Mouse (Mus musculus): Measurements from ENCODE around the gene Gm49366. TPM values are rescaled to one million over a fixed set of nuclear protein-coding genes. Genes with fewer than 3 reads are reported as not detected.

Gm49366 gene
- not detected for polyA plus RNA-seq (2015; fragmentation: Illumina TruSeq; extraction: RNeasy Lipid Tissue Mini Kit (QIAGEN cat#74804); ENCODE audit: low read depth, low replicate concordance)

DNA sequence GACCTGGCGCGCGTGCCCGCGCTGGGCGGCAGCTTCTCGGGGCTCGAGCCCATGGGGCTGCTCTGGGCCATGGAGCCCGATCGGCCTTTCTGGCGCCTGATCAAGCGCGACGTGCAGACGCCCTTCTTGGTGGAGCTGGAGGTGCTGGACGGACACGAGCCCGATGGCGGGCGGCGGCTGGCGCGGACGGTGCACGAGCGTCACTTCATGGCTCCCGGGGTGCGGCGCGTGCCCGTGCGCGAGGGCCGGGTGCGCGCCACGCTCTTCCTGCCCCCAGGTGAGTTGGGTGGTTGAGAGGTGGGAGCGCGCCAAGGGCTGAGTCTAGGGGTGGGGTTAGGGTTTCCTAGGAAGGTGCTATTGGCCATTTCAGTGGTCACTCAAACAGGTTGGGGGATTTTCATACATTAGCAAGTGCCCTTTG is at the start of gene Gm49366:
Gene Gm49366, plus strand, starts transcription at position 245 of the 421 bp plus-strand sequence.

DNA sequence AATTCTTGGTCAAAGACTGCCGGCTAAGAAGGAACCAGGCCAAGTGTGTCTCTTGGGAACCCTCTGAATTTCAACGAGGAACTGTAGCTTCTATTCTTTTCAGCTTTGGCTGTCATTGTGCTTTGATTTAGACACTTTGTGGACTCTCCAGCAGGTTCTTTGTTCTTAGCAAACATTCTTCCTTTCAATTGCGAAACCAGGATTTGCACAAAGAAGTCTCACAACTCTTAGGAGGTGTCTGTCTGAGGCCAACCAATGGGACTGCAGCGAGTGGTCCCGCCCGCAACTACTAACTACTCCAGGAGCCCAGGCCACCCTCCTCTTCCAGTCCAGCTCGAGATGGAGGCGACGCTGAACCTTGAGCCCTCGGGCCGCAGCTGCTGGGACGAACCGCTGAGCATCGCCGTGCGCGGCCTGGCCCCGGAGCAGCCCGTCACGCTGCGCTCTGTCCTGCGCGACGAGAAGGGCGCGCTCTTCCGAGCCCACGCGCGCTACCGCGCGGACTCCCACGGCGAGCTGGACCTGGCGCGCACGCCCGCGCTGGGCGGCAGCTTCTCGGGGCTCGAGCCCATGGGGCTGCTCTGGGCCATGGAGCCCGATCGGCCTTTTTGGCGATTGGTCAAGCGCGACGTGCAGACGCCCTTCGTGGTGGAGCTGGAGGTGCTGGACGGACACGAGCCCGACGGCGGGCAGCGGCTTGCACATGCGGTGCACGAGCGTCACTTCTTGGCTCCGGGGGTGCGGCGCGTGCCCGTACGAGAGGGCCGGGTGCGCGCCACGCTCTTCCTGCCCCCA is 29.4 kb upstream of the Gm49366 start, which contains the start of gene Acot1:
Gene Acot1, plus strand, starts transcription at position 320 of the 795 bp plus-strand sequence.

DNA sequence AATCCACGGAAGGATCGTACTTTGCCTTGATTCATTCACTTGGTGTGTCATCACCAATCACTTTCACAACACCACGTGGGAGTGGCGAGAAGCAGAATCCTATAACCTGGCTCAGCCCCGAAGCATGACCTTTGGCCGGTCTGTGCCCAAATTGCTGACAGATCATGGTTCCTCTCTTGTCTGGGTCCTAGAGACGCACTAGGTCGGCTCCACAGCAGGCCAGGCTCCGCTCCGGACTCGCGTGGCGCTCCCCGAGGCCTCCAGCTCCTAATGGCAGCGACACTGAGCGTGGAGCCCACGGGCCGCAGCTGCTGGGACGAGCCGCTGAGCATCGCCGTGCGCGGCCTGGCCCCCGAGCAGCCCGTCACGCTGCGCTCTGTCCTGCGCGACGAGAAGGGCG is 494 bp upstream of the Gm49366 start, which contains the start of gene Acot4:
Gene Acot4, plus strand, starts transcription at position 139 of the 400 bp plus-strand sequence.

DNA sequence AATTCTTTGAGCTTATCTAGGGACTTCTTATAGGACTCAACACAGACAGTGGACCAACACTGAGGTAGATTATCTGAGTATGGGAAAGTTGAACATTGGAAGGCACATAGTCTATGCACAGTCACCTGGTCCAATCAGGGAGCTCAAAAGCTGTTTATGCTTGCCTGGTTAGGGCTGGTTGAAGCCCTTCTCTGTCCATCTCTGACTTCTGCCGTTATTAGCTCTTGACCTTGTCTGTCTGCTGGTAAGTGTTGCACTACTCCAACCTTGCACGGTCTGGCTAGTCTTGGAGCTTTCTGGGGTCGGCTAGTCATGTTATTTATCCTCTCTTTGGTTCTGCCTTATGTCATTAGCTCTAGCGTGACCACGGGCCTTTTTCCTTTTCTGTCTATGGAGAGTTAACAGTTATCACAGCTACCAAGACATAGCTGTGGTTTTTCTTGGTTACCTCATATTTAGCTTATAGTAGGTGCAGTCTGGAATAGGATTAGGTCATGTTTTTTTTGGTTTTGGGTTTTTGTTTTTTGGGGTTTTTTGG is 13.3 kb downstream of the Gm49366 start, which contains the start of gene Acot3:
Gene Acot3, plus strand, starts transcription at position 208 of the 538 bp plus-strand sequence.

DNA sequence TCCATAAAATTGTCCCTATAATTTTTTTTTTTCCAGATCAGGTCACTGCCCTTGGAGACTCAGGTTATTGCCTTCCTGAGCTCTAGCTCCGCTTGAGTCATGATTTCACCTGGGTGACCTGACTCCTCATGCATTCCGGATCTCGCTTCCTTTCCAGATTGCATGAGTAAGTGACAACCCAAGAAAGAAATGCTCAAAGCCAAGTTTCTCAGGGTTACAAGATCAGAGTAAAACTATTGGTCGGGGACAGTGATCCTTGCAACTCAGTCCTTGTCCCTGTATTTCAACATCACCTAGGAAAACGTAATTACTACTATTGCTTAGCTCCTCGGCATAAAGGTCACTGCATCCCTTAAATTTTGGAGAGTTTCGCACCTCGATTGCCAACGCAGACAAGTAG is 30.3 kb downstream of the Gm49366 start, which contains the start of gene Acot5:
Gene Acot5, plus strand, starts transcription at position 340 of the 400 bp plus-strand sequence.

DNA sequence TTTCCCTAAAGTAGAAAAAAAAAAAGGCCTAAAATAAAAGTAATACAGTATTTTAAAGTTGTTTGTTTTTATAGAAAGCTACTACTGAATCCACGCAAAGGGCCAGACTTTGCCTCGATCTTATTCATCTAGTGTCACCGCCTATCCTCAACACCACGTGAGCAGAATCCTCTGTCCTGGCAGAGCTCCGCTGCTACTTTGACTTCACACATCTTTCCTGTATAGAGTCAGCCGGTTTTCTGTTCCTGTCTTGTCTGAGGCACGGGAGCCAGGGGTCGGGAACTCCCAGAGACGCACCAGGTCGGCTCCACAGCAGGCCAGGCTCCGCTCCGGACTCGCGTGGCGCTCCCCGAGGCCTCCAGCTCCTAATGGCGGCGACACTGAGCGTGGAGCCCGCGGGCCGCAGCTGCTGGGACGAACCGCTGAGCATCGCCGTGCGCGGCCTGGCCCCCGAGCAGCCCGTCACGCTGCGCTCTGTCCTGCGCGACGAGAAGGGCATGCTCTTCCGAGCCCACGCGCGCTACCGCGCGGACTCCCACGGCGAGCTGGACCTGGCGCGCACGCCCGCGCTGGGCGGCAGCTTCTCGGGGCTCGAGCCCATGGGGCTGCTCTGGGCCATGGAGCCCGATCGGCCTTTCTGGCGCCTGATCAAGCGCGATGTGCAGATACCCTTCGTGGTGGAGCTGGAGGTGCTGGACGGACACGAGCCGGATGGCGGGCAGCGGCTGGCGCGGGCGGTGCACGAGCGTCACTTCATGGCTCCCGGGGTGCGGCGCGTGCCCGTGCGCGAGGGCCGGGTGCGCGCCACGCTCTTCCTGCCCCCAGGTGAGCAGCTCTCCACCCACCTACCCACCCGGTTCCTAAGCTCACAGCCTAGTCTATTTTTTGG is 62.1 kb downstream of the Gm49366 start, which contains the start of gene Acot6:
Gene Acot6, plus strand, starts transcription at position 51 of the 889 bp plus-strand sequence.

Other genes with a start within 250 kb of the Gm49366 start
- 42.0 TPM for gene Numb, start 117.0 kb upstream of the Gm49366 start, polyA plus RNA-seq (2015; fragmentation: Illumina TruSeq; extraction: RNeasy Lipid Tissue Mini Kit (QIAGEN cat#74804); ENCODE audit: low read depth, low replicate concordance)
- 10.2 TPM for gene Riox1, start 88.3 kb upstream of the Gm49366 start, polyA plus RNA-seq (2015; fragmentation: Illumina TruSeq; extraction: RNeasy Lipid Tissue Mini Kit (QIAGEN cat#74804); ENCODE audit: low read depth, low replicate concordance)
- gene Heatr4, start 54.1 kb upstream of the Gm49366 start, polyA plus RNA-seq (2015; fragmentation: Illumina TruSeq; extraction: RNeasy Lipid Tissue Mini Kit (QIAGEN cat#74804); ENCODE audit: low read depth, low replicate concordance): not detected
- 5.5 TPM for gene Acot2, start 51.1 kb upstream of the Gm49366 start, polyA plus RNA-seq (2015; fragmentation: Illumina TruSeq; extraction: RNeasy Lipid Tissue Mini Kit (QIAGEN cat#74804); ENCODE audit: low read depth, low replicate concordance)
- 35.0 TPM for gene Acot1, start 29.4 kb upstream of the Gm49366 start, polyA plus RNA-seq (2015; fragmentation: Illumina TruSeq; extraction: RNeasy Lipid Tissue Mini Kit (QIAGEN cat#74804); ENCODE audit: low read depth, low replicate concordance)
- 1.4 TPM for gene Acot4, start 556 bp upstream of the Gm49366 start, polyA plus RNA-seq (2015; fragmentation: Illumina TruSeq; extraction: RNeasy Lipid Tissue Mini Kit (QIAGEN cat#74804); ENCODE audit: low read depth, low replicate concordance)
- 1.8 TPM for gene Acot3, start 13.2 kb downstream of the Gm49366 start, polyA plus RNA-seq (2015; fragmentation: Illumina TruSeq; extraction: RNeasy Lipid Tissue Mini Kit (QIAGEN cat#74804); ENCODE audit: low read depth, low replicate concordance)
- gene Acot5, start 30.4 kb downstream of the Gm49366 start, polyA plus RNA-seq (2015; fragmentation: Illumina TruSeq; extraction: RNeasy Lipid Tissue Mini Kit (QIAGEN cat#74804); ENCODE audit: low read depth, low replicate concordance): 3.6 TPM
- 5.0 TPM for gene Acot6, start 61.7 kb downstream of the Gm49366 start, polyA plus RNA-seq (2015; fragmentation: Illumina TruSeq; extraction: RNeasy Lipid Tissue Mini Kit (QIAGEN cat#74804); ENCODE audit: low read depth, low replicate concordance)
- 63.1 TPM for gene Dnal1, start 75.4 kb downstream of the Gm49366 start, polyA plus RNA-seq (2015; fragmentation: Illumina TruSeq; extraction: RNeasy Lipid Tissue Mini Kit (QIAGEN cat#74804); ENCODE audit: low read depth, low replicate concordance)
- gene Pnma1, start 109.6 kb downstream of the Gm49366 start, polyA plus RNA-seq (2015; fragmentation: Illumina TruSeq; extraction: RNeasy Lipid Tissue Mini Kit (QIAGEN cat#74804); ENCODE audit: low read depth, low replicate concordance): 3.8 TPM
- gene Elmsan1, start 179.9 kb downstream of the Gm49366 start, polyA plus RNA-seq (2015; fragmentation: Illumina TruSeq; extraction: RNeasy Lipid Tissue Mini Kit (QIAGEN cat#74804); ENCODE audit: low read depth, low replicate concordance): 6.4 TPM
- 51.7 TPM for gene Ptgr2, start 246.3 kb downstream of the Gm49366 start, polyA plus RNA-seq (2015; fragmentation: Illumina TruSeq; extraction: RNeasy Lipid Tissue Mini Kit (QIAGEN cat#74804); ENCODE audit: low read depth, low replicate concordance)